Mouse (Mus musculus) embryonic fibroblast, embryonic 13.5 days (primary cell): Measurements from ENCODE around the gene Cdkn1c. TPM values are rescaled to one million over a fixed set of nuclear protein-coding genes. Genes with fewer than 3 reads are reported as not detected.

Experiments
- H3K27ac ChIP-seq: 2 replicates; pipeline ENCODE4 v1.5.1; 2012; ENCODE audit warnings: low read length, control low read depth, inconsistent platforms; ENCODE audit not compliant: insufficient read depth
- H3K4me1 ChIP-seq: 2 replicates; pipeline ENCODE4 v1.6.1; 2011; ENCODE audit warnings: low read length; ENCODE audit not compliant: control insufficient read depth, insufficient read depth
- H3K4me3 ChIP-seq: 2 replicates; pipeline ENCODE4 v1.5.1; 2011; ENCODE audit warnings: mild to moderate bottlenecking, control low read depth, low read length; ENCODE audit not compliant: insufficient read depth
- CTCF ChIP-seq: IDR thresholded peaks from 2 replicates; pipeline ENCODE4 v1.5.1; 2011; ENCODE audit warnings: mild to moderate bottlenecking, control low read depth, low read length, moderate library complexity, borderline replicate concordance; ENCODE audit not compliant: insufficient read depth
- POLR2A ChIP-seq: IDR thresholded peaks from 2 replicates; pipeline ENCODE4 v1.6.1; 2011; ENCODE audit warnings: low read depth, mild to moderate bottlenecking, control low read depth, low read length, moderate library complexity
- polyA plus RNA-seq: library from polyadenylated mRNA; stranded (reverse); fragments of >200 nt; gene quantifications from 2 replicates; pipeline ENCODE4 v1.2.4, GENCODE M21; 2011; ENCODE audit warnings: low read depth; ENCODE audit not compliant: missing spikeins, insufficient read length

Cdkn1c gene
- polyA plus RNA-seq, 1 experiment: 173 TPM

- Histone ChIP-seq H3K4me1 (no peaks in the 10 kb centered on the region; the same call in 1 of the 2 replicates), H3K27ac (no peak overlapping the region)
These were observed 44.4 kb downstream of the Cdkn1c start for GRCm38 (mm10) chr7:143416406-143416805.

GRCm38 (mm10) chr7:143415070-143415469 lies 45.8 kb downstream of the Cdkn1c start:
- TF ChIP-seq POLR2A: no peak
- TF ChIP-seq CTCF: no peak
- Histone ChIP-seq H3K27ac (no peak overlapping the region), H3K4me3 (no peak overlapping the region), H3K4me1 (no peaks in the 10 kb centered on the region; the same call in 1 of the 2 replicates)

More at GRCm38 (mm10) chr7:143416406-143416805, 44.4 kb downstream of the Cdkn1c start:
- no peak overlapping the region for H3K4me3 ChIP-seq
- TF ChIP-seq CTCF: no peak
- TF ChIP-seq POLR2A: no peak

- H3K4me1 ChIP-seq: peaks cover 6% of the 10 kb centered on the region; the same call in 1 of the 2 replicates
- H3K4me3 ChIP-seq: no peak overlapping the region
- no peak overlapping the region for H3K27ac ChIP-seq
- no peak for TF ChIP-seq POLR2A
- no peak for TF ChIP-seq CTCF
These were observed 48.2 kb downstream of the Cdkn1c start for GRCm38 (mm10) chr7:143412606-143413005.

GRCm38 (mm10) chr7:143408615-143409021 lies 52.2 kb downstream of the Cdkn1c start:
- H3K4me3 ChIP-seq: no peak overlapping the region
- H3K27ac ChIP-seq: 0 out of 2 replicates have a peak overlapping the region, but pooled peaks have one; percentile 3
- 0 out of 2 replicates have a peak, but pooled peaks cover 6% of the 10 kb centered on the region for H3K4me1 ChIP-seq
- TF ChIP-seq POLR2A: no peak
- no peak for TF ChIP-seq CTCF

Other genes with a start within 250 kb of the Cdkn1c start
- gene Slc22a18, start 12.7 kb upstream of the Cdkn1c start, polyA plus RNA-seq: 0.77 and 3.9 TPM in 2 replicates
- gene Phlda2, start 42.1 kb upstream of the Cdkn1c start, polyA plus RNA-seq: not detected in 2 replicates
- gene Nap1l4, start 88.1 kb upstream of the Cdkn1c start, polyA plus RNA-seq: 147 and 166 TPM in 2 replicates
- 99.8 and 117 TPM in 2 replicates for gene Cars, start 139.0 kb upstream of the Cdkn1c start, polyA plus RNA-seq
- 1.4 and 1.6 TPM in 2 replicates for gene Tnfrsf26, start 167.7 kb upstream of the Cdkn1c start, polyA plus RNA-seq
- 13.4 and 15.9 TPM in 2 replicates for gene Tnfrsf22, start 188.6 kb upstream of the Cdkn1c start, polyA plus RNA-seq
- 46.4 and 78.0 TPM in 2 replicates for gene Tnfrsf23, start 224.8 kb upstream of the Cdkn1c start, polyA plus RNA-seq